Mouse (Mus musculus): Measurements from ENCODE around the gene Slc11a2.
"Not testable (repeated sequence)": the region's sequence is repeated elsewhere in the genome, so short reads cannot be mapped to it uniquely, and the experiment has no call there.

Slc11a2 gene

GRCm38 (mm10) chr15:100433234-100433633 lies 8.4 kb upstream of the Slc11a2 start:
- no peak for DNase-seq (ENCODE audit: low read depth)

- no peak for DNase-seq (ENCODE audit: low read depth)
Measured at GRCm38 (mm10) chr15:100429959-100430565, 5.2 kb upstream of the Slc11a2 start.

DNA sequence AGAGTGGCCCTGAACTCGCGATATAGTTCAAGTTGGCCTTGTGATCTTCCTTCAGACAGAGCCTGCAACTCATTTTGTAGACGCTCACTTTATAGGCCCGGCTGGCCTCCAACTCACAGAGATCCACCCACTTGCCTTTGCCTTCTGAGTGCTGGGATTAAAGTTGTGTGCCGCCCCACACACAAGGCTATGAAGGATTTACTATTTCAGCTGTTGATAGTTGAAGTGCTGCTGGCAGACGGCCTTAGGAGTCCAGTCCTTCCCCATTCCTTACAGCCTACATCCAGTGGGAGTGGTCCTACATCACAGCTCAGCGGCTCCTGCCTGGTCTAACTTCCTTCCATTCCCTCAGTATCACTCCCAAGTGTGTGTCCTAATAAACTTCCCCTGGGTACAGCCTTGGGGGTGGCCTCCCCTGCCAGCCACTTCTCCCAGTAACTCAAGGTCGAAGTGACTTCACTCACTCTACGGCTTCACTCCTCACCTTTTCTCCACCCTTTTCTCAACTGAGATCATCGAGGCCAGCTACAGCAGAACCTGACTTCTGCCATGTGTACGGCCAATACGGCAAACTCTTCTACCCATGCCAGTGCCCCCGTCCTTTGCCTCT lies 3.5 kb upstream of the Slc11a2 start:
- DNase-seq (ENCODE audit: low read depth): no peak

DNA sequence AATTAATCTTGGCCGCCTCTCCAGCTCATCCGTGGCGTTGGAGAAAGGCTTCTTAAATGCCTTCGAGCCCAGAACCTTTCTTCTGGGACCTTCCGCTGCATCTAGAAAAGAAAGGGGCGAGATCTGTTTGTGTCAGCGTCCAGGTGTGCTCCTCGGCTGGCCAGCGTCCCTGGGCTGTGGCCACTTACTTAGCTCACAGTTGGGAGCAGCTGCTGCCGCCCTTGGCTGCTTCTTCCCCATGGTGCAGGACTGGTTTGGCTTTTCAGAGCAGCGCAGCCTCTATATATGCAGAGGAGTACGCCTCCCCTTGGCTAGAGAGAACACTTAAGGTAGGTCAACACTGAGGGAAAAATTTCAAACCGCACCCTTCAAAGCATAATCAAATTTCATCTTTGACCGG lies 956 bp downstream of the Slc11a2 start:
- DNase-seq (ENCODE audit: low read depth): peak; percentile 52

- peak; percentile 92 for DNase-seq (ENCODE audit: low read depth)
Measured at GRCm38 (mm10) chr15:100422899-100423860, 1.7 kb downstream of the Slc11a2 start.

DNA sequence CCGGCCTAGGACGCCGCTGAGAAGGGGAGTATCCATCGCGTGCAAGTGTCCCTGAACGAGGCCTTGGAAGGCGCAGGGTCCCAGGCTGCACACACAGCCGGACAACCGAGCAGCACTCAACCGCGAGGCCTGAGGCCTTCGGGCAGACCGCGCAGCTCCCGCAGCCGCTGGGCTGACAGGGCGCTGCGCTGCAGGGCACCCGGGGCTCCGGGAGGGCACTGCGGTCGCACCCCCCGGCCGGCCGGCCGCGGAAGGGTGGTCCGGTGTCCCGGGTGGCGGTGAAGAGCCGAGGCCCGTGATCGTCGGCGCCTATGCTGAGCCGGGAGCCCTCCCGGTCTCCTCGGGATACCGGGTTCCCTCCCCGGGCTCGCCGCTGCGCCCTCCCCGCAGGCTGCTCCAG lies 2.4 kb downstream of the Slc11a2 start:
- peak; percentile 52 for DNase-seq (ENCODE audit: low read depth)

DNA sequence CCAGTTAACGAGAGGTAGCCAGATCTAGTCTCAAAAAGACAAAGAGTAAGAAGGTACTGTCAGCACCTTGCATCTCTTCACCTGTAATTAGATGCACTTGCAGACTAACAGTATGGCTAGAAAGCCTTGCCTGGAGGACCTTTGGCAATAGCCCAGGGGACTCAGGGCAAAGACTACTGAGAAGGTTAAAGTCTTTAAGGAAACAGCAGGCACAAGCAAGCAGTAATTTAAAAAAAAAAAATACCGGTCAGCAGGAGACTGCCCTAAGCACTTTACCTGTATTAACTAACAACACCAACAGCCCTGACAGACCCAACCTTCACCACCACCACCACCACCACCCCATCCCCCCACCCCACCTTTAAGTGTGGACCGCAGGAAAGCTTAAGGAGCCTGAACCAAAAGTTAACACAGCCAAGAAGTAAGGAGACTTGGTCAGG lies 3.1 kb downstream of the Slc11a2 start, which contains the start of gene Gm5475:
TSS of gene Gm5475 (plus strand) at position 390 of the 440 bp plus-strand sequence.
- DNase-seq (ENCODE audit: low read depth): not testable (repeated sequence)

GRCm38 (mm10) chr15:100421059-100421757 lies 3.7 kb downstream of the Slc11a2 start:
- peak; percentile 41 for DNase-seq (ENCODE audit: low read depth)

DNA sequence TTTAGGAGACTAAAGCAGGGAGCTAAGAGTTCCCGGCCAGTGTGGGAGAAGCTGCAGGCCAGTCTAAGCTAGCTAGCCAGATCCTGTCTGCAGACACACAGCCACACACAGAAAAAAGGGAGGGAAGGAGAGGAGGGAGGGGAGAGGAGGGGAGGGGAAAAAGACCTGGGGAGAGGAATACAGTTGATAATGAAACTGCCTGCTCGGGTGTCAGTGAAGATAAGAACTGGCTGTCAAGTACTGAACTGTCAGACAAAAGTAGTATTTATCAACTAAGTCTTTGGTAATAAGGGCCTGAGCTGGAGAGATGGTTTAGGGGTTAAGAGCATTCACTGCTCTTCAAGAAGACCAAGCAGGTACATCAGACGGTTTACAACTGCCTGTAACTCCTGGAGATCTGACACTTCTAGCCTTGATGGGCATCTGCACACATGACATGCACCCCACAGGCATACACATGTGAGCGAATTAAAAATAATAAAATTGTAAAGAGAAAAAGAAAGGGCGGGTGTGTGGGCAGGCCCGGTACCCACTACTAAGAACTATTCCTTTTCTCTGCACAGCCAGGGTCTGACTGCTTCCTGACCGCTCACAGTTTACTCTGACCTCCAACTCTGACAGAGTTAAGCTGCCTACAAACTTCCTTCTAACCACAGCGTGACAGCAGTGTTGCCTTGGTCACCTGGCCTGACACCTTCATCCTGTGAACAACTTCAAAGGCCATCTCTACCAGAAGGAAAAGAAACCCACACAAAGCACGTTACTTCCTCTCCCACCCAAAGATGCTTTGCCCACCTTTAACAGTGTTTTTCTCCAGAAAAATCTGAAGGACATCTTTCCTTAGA lies 4.7 kb downstream of the Slc11a2 start:
- DNase-seq (ENCODE audit: low read depth): peak; percentile 46

GRCm38 (mm10) chr15:100419311-100419710 lies 5.6 kb downstream of the Slc11a2 start:
- DNase-seq (ENCODE audit: low read depth): peak; percentile 60

GRCm38 (mm10) chr15:100417854-100418450 lies 6.9 kb downstream of the Slc11a2 start:
- DNase-seq (ENCODE audit: low read depth): no peak

- no peak for DNase-seq (ENCODE audit: low read depth)
Measured at GRCm38 (mm10) chr15:100415684-100416083, 9.2 kb downstream of the Slc11a2 start.

DNA sequence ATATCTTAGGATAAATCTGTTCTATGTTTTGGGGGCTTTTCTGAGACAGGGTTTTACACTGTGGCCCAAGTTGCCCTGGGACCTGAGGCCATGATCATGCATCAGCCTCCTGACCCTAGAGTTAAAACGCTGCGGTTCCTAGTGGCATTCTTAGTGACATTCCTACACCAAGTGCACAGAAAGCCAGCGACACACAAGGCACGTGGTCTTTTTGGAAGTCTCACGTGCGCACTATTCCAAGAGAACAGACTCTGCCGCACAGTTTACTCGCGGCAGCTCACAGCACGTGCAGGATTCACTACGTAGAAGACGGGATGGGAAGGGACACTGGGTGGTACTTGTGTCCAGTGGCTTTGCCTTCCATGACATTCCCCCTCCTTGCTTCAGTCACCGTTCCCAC lies 9.9 kb downstream of the Slc11a2 start:
- DNase-seq (ENCODE audit: low read depth): no peak

DNA sequence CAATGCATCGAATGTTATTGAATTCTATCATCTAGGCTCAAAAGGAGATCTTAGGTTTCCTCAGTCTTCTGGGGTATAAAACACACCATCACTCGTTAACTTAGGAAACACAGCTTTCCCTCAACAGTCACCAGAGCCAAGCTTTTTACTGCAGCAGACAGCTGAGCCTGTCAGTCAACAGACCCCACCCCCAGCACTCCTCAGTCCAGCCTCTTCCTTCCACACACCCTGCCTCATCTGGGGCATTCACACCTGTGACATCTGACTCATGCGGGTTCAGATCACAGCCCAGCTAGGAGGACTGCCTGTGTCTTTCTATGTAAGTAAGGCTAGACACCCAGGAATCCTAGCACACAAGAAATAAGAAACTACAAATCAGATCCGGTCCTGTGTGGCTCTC lies 10.9 kb downstream of the Slc11a2 start:
- peak; percentile 48 for DNase-seq (ENCODE audit: low read depth)

DNA sequence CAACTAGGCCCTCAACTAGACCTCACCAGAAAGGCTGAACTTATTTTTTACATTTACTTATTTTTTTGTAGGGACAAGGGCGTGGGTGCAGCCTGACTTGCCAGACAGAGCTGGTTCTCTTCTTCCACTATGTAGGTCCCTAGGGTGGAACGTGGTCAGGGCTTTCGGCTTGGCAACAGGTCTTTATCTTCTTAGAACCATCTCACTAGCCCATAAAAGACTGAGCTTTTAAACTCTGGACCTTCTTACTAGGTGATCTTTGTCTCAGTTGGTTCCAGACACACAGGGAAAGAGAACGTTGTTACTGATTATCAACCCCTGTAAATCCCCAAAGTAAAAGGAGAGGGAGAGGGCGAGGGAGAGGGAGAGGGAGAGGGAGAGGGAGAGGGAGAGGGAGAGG lies 11.6 kb downstream of the Slc11a2 start:
- DNase-seq (ENCODE audit: low read depth): no peak

DNA sequence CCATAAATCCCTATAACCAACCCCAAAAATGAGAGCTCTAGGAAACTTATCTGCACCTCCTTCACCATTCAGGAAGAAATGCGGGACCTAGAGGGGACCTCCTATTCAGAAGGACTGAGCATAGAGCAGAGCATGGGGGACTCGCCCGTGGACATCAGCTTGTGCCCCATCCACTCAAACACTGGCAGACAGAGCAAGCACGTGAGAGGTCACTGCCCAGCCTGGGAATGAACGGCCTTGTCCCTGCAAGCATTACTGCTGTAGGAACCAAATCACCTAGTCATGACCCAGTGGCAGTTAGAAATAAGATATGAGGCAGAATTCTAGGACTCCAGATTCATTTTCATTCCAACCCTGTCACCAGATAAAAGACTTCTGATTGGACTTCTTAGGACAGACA lies 13.1 kb downstream of the Slc11a2 start:
- DNase-seq (ENCODE audit: low read depth): no peak

- DNase-seq (ENCODE audit: low read depth): peak; percentile 22
Measured at GRCm38 (mm10) chr15:100410918-100411672, 13.8 kb downstream of the Slc11a2 start.

DNA sequence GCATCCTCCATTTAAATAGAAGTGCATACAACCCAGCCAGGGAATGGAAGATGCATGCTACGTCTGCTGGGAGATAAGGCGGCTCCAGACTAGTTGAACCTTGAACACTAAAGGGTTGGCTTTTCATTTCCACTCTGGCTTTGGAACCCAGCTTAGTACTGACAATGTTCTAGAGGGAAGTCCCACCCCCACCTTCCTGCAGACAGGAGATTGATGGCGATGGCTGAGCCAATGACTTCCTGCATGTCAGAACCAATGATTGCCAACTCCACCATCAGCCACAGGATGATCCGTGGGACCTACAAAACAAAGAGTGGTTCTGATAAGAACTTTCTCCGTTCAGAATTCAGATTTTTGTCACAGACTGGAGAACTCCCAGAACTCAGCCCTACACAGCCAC lies 18.8 kb downstream of the Slc11a2 start:
- DNase-seq (ENCODE audit: low read depth): no peak

- DNase-seq (ENCODE audit: low read depth): no peak
Measured at GRCm38 (mm10) chr15:100403318-100404000, 21.4 kb downstream of the Slc11a2 start.
